ENCODE assay signal across 8 mouse cellular contexts in the genomic region with DNA sequence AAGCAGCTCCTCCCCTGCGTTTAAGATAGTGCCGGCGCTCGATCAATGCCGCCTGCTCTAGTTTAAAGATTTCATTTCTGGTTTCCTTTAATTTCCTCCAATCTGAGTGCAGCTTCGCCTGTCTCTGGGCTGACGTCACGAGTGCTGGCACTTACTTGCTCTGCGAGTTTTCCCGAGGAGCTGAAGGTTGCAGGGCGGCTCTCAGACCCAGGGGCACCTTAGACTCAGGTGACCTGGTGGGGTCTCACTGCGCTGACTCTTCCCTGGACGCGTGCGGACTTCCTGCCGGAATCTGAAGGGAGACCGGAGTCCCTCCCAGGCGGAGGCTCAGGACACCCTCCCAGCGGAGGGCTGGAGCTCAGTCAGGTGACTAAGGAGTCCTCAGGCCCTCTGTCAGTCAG. TPM values are rescaled to one million over a fixed set of nuclear protein-coding genes. Genes with fewer than 3 reads are reported as not detected.
DNase-seq lines count a peak whose midpoint lies in the region; ATAC-seq and TF ChIP-seq lines count a peak whose summit lies in the region.

No protein-coding gene starts in this region.

- ATAC-seq in activated CD4-positive, CD25-positive, alpha-beta regulatory T cell, adult 4 months = peak; percentile 92
- peak; percentile 89 for ATAC-seq in inflammation-experienced regulatory T-cells, adult 6 months

- peak overlapping the region; percentile 42 for H3K4me3 ChIP-seq in cortical plate, adult 2 months (ENCODE audit: insufficient read depth, low read length)

- TF ChIP-seq POLR2A in cortical plate, adult 2 months (IDR thresholded peaks at IDR 0.05; ENCODE audit: extremely low read depth, insufficient read depth, low read length) = no peak

- no peak overlapping the region for H3K27ac ChIP-seq in cortical plate, adult 2 months (ENCODE audit: insufficient read depth, low read length)

- no peaks in the 10 kb centered on the region for H3K4me1 ChIP-seq in cortical plate, adult 2 months (ENCODE audit: control insufficient read depth, insufficient read depth, low read length)

- TF ChIP-seq CTCF in cortical plate, adult 2 months (IDR thresholded peaks at IDR 0.05; ENCODE audit: extremely low read depth, insufficient read depth, low read length) = no peak

- intact Hi-C loops in left cerebral cortex, postnatal 25 days (cut with DNase I) = no loop called here

- peak; percentile 61 for DNase-seq in gastrocnemius, postnatal 10 days
- DNase-seq in left cerebral cortex, postnatal 25 days (ENCODE audit: low spot score in 2 of 2) = peak; percentile 70 to 81
- DNase-seq in mesoderm, embryonic 11.5 days (ENCODE audit: low read depth, low spot score) = peak; percentile 74
- peak; percentile 46 to 52 for DNase-seq in right cerebral cortex, postnatal 36 days (ENCODE audit: low spot score in 2 of 2)
- DNase-seq in yolk sac, embryonic 10.5 days (ENCODE audit: low spot score) = peak; percentile 88

RNA-seq across cellular contexts. Expression of gene Tmem144, which starts 10.0 kb away (rescaled TPM):
- not detected for polyA plus RNA-seq in activated CD4-positive, CD25-positive, alpha-beta regulatory T cell, adult 4 months (2017; shearing (Covaris generic))
- 4.1 and 5.2 TPM in 2 replicates for polyA plus RNA-seq in cortical plate, adult 2 months (2012; rRNA removed)
- total RNA-seq in gastrocnemius, postnatal 10 days (2021) = 1 to 10 TPM; 1.1 to 3.3 TPM
- polyA plus RNA-seq in inflammation-experienced regulatory T-cells, adult 6 months (2017; shearing (Covaris generic)) = under 1 TPM in 2 of 3 experiments, not detected in 1; 0.50 to 0.83 TPM
- 10 to 100 TPM; 10.5 to 10.8 TPM for total RNA-seq in left cerebral cortex, postnatal 25 days (2021)

RNA-seq across cellular contexts. Expression of gene Fam198b, which starts 41.7 kb away (rescaled TPM):
- polyA plus RNA-seq in activated CD4-positive, CD25-positive, alpha-beta regulatory T cell, adult 4 months (2017; shearing (Covaris generic)) = under 1 TPM in 1 of 2 experiments, not detected in 1; 0.09 TPM
- polyA plus RNA-seq in cortical plate, adult 2 months (2012; rRNA removed) = 2.4 TPM in 2 replicates
- 10 to 100 TPM; 39.2 to 52.3 TPM for total RNA-seq in gastrocnemius, postnatal 10 days (2021)
- under 1 TPM in 1 of 3 experiments, not detected in 2; 0.26 TPM for polyA plus RNA-seq in inflammation-experienced regulatory T-cells, adult 6 months (2017; shearing (Covaris generic))
- 10 to 100 TPM in 1 of 2 experiments, 1 to 10 TPM in 1; 8.8 to 10.4 TPM for total RNA-seq in left cerebral cortex, postnatal 25 days (2021)
